Mouse (Mus musculus): Measurements from ENCODE around the gene Crlf1. TPM values are rescaled to one million over a fixed set of nuclear protein-coding genes. Genes with fewer than 3 reads are reported as not detected.

Gene Crlf1
- polyA plus RNA-seq, 1 experiment from 2014 or later: 1.8 TPM

GRCm38 (mm10) chr8:70538633-70539076 is 45.7 kb downstream of the Crlf1 start:
- H3K4me3 ChIP-seq (ENCODE audit: low read depth, low read length): peak overlapping the region; percentile 82
- ATAC-seq (ENCODE audit: insufficient number of reproducible peaks, insufficient read depth, low FRiP score, low read depth): peak; percentile 76
- under 1% methylated on average over 32 of the region's 32 CpGs for WGBS

DNA sequence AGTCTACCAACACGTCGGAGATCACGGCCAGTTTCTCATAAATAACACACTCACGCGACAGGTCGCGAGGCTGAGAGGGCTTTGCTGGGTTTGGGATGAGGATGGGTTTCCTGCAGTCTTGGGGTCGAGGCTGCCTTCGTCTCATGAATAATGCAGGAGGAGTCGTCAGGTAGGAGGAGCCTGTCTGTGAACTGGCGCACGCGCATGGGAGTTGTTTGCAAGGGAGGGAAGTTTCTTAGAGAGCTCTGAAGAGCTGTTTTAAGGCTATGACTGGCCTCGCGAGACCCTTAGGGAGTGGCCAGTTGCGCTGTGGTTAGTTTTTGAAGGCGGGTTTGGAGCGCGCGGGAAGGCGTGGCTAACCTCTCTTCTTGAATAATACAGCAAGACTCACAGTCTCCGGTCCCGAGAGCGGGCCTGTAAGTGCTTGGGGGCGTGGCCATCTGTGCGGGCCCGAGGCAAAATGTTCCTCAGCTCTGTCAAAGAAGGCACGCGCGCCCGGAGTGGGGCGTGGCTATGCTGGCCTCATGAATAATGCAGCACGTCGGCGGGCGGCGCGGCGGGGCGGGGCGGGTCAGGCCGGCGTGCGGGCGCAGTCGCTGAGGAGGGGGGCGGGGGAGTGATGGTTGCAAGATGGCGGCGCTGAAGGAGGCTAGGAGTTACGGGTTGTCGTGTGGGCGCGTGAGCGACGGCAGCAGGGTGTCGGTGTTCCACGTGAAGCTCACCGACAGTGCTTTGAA is 46.3 kb downstream of the Crlf1 start, which contains the start of gene Ell:
Ell (plus strand) TSS at position 381 of the 737 bp plus-strand sequence.
- Histone ChIP-seq H3K4me1 (ENCODE audit: control insufficient read depth, insufficient read depth, low read length) (peaks cover 19% of the 10 kb centered on the region), H3K4me2 (replicated peaks; ENCODE audit: low read depth, low read length) (peak within 1 kb of the TSS; percentile 96), H3K36me3 (ENCODE audit: control insufficient read depth, insufficient read depth, low read length) (peaks cover 27% of the 10 kb centered on the region; the same call in 1 of the 2 replicates), H3K4me3 (ENCODE audit: low read depth, low read length) (peak within 1 kb of the TSS; percentile 82), H3K27me3 (ENCODE audit: control insufficient read depth, insufficient read depth, low read length) (no peaks in the 10 kb centered on the region), H3K27ac (ENCODE audit: low read length) (peak within 1 kb of the TSS; percentile 86), H3K9me3 (ENCODE audit: control insufficient read depth, low read depth, low read length) (no peaks in the 10 kb centered on the region), H3K9ac (replicated peaks; ENCODE audit: low read depth, low read length) (peak within 1 kb of the TSS; percentile 73)
- WGBS: under 1% methylated on average over 57 of the region's 58 CpGs
- peak; percentile 92 for ATAC-seq (ENCODE audit: insufficient number of reproducible peaks, insufficient read depth, low FRiP score, low read depth)

More at GRCm38 (mm10) chr8:70538633-70539076, 45.7 kb downstream of the Crlf1 start:
- Histone ChIP-seq H3K9ac (replicated peaks; ENCODE audit: low read depth, low read length) (0 out of 2 replicates have a peak overlapping the region, but pooled peaks have one; percentile 73), H3K9me3 (ENCODE audit: control insufficient read depth, low read depth, low read length) (no peaks in the 10 kb centered on the region), H3K4me1 (ENCODE audit: control insufficient read depth, insufficient read depth, low read length) (peaks cover 18% of the 10 kb centered on the region), H3K27me3 (ENCODE audit: control insufficient read depth, insufficient read depth, low read length) (no peaks in the 10 kb centered on the region), H3K4me2 (replicated peaks; ENCODE audit: low read depth, low read length) (peak overlapping the region; percentile 96), H3K36me3 (ENCODE audit: control insufficient read depth, insufficient read depth, low read length) (peaks cover 29% of the 10 kb centered on the region; the same call in 1 of the 2 replicates), H3K27ac (ENCODE audit: low read length) (peak overlapping the region; percentile 86)

GRCm38 (mm10) chr8:70540013-70540506 is 47.1 kb downstream of the Crlf1 start:
- ATAC-seq (ENCODE audit: insufficient number of reproducible peaks, insufficient read depth, low FRiP score, low read depth): no peak
- WGBS: 12% methylated on average over 4 of the region's 4 CpGs

GRCm38 (mm10) chr8:70540507-70541071 is 47.6 kb downstream of the Crlf1 start:
- peak overlapping the region; percentile 73 for H3K9ac ChIP-seq (replicated peaks; ENCODE audit: low read depth, low read length)
- WGBS: 36% methylated on average over 7 of the region's 7 CpGs
- H3K27me3 ChIP-seq (ENCODE audit: control insufficient read depth, insufficient read depth, low read length): no peaks in the 10 kb centered on the region
- ATAC-seq (ENCODE audit: insufficient number of reproducible peaks, insufficient read depth, low FRiP score, low read depth): no peak
- no peaks in the 10 kb centered on the region for H3K9me3 ChIP-seq (ENCODE audit: control insufficient read depth, low read depth, low read length)
- peaks cover 14% of the 10 kb centered on the region; the same call in 1 of the 2 replicates for H3K36me3 ChIP-seq (ENCODE audit: control insufficient read depth, insufficient read depth, low read length)
- H3K4me3 ChIP-seq (ENCODE audit: low read depth, low read length): peak overlapping the region; percentile 82
- H3K4me1 ChIP-seq (ENCODE audit: control insufficient read depth, insufficient read depth, low read length): peaks cover 20% of the 10 kb centered on the region
- peak overlapping the region; percentile 96 for H3K4me2 ChIP-seq (replicated peaks; ENCODE audit: low read depth, low read length)
- H3K27ac ChIP-seq (ENCODE audit: low read length): no peak overlapping the region

More at GRCm38 (mm10) chr8:70540013-70540506, 47.1 kb downstream of the Crlf1 start:
- peak overlapping the region; percentile 82 for H3K4me3 ChIP-seq (ENCODE audit: low read depth, low read length)
- peak overlapping the region; percentile 86; the same call in 1 of the 2 replicates for H3K27ac ChIP-seq (ENCODE audit: low read length)
- no peaks in the 10 kb centered on the region for H3K9me3 ChIP-seq (ENCODE audit: control insufficient read depth, low read depth, low read length)
- peak overlapping the region; percentile 73 for H3K9ac ChIP-seq (replicated peaks; ENCODE audit: low read depth, low read length)
- peaks cover 20% of the 10 kb centered on the region; the same call in 1 of the 2 replicates for H3K36me3 ChIP-seq (ENCODE audit: control insufficient read depth, insufficient read depth, low read length)
- H3K4me2 ChIP-seq (replicated peaks; ENCODE audit: low read depth, low read length): peak overlapping the region; percentile 96
- peaks cover 20% of the 10 kb centered on the region for H3K4me1 ChIP-seq (ENCODE audit: control insufficient read depth, insufficient read depth, low read length)
- H3K27me3 ChIP-seq (ENCODE audit: control insufficient read depth, insufficient read depth, low read length): no peaks in the 10 kb centered on the region

- Histone ChIP-seq H3K9me3 (ENCODE audit: control insufficient read depth, low read depth, low read length) (no peaks in the 10 kb centered on the region), H3K27me3 (ENCODE audit: control insufficient read depth, insufficient read depth, low read length) (no peaks in the 10 kb centered on the region), H3K4me1 (ENCODE audit: control insufficient read depth, insufficient read depth, low read length) (peaks cover 20% of the 10 kb centered on the region), H3K27ac (ENCODE audit: low read length) (no peak overlapping the region), H3K9ac (replicated peaks; ENCODE audit: low read depth, low read length) (no peak overlapping the region), H3K4me3 (ENCODE audit: low read depth, low read length) (peak overlapping the region; percentile 82; the same call in 1 of the 2 replicates), H3K36me3 (ENCODE audit: control insufficient read depth, insufficient read depth, low read length) (peaks cover 9% of the 10 kb centered on the region; the same call in 1 of the 2 replicates), H3K4me2 (replicated peaks; ENCODE audit: low read depth, low read length) (peak overlapping the region; percentile 96)
- no peak for ATAC-seq (ENCODE audit: insufficient number of reproducible peaks, insufficient read depth, low FRiP score, low read depth)
- WGBS: 81% methylated on average over 5 of the region's 5 CpGs
These were observed 48.1 kb downstream of the Crlf1 start for GRCm38 (mm10) chr8:70541081-70541480.

- Histone ChIP-seq H3K36me3 (ENCODE audit: control insufficient read depth, insufficient read depth, low read length) (no peaks in the 10 kb centered on the region), H3K9me3 (ENCODE audit: control insufficient read depth, low read depth, low read length) (no peaks in the 10 kb centered on the region), H3K4me2 (replicated peaks; ENCODE audit: low read depth, low read length) (no peak overlapping the region), H3K4me1 (ENCODE audit: control insufficient read depth, insufficient read depth, low read length) (peaks cover 16% of the 10 kb centered on the region), H3K9ac (replicated peaks; ENCODE audit: low read depth, low read length) (no peak overlapping the region), H3K4me3 (ENCODE audit: low read depth, low read length) (no peak overlapping the region), H3K27me3 (ENCODE audit: control insufficient read depth, insufficient read depth, low read length) (no peaks in the 10 kb centered on the region), H3K27ac (ENCODE audit: low read length) (no peak overlapping the region)
- ATAC-seq (ENCODE audit: insufficient number of reproducible peaks, insufficient read depth, low FRiP score, low read depth): no peak
- 53% methylated on average over 6 of the region's 6 CpGs for WGBS
These were observed 51.3 kb downstream of the Crlf1 start for GRCm38 (mm10) chr8:70544200-70544687.

GRCm38 (mm10) chr8:70546412-70546811 is 53.5 kb downstream of the Crlf1 start:
- no peak overlapping the region for H3K27ac ChIP-seq (ENCODE audit: low read length)
- H3K4me2 ChIP-seq (replicated peaks; ENCODE audit: low read depth, low read length): no peak overlapping the region
- H3K27me3 ChIP-seq (ENCODE audit: control insufficient read depth, insufficient read depth, low read length): no peaks in the 10 kb centered on the region
- H3K4me3 ChIP-seq (ENCODE audit: low read depth, low read length): no peak overlapping the region
- 0 out of 2 replicates have a peak, but pooled peaks cover 3% of the 10 kb centered on the region for H3K4me1 ChIP-seq (ENCODE audit: control insufficient read depth, insufficient read depth, low read length)
- H3K36me3 ChIP-seq (ENCODE audit: control insufficient read depth, insufficient read depth, low read length): no peaks in the 10 kb centered on the region
- H3K9me3 ChIP-seq (ENCODE audit: control insufficient read depth, low read depth, low read length): no peaks in the 10 kb centered on the region
- no peak overlapping the region for H3K9ac ChIP-seq (replicated peaks; ENCODE audit: low read depth, low read length)
- ATAC-seq (ENCODE audit: insufficient number of reproducible peaks, insufficient read depth, low FRiP score, low read depth): no peak
- WGBS: 84% methylated on average over 4 of the region's 4 CpGs

GRCm38 (mm10) chr8:70547762-70548161 is 54.8 kb downstream of the Crlf1 start:
- Histone ChIP-seq H3K4me1 (ENCODE audit: control insufficient read depth, insufficient read depth, low read length) (peaks cover 3% of the 10 kb centered on the region; the same call in 1 of the 2 replicates), H3K9ac (replicated peaks; ENCODE audit: low read depth, low read length) (no peak overlapping the region), H3K9me3 (ENCODE audit: control insufficient read depth, low read depth, low read length) (no peaks in the 10 kb centered on the region), H3K36me3 (ENCODE audit: control insufficient read depth, insufficient read depth, low read length) (no peaks in the 10 kb centered on the region), H3K4me2 (replicated peaks; ENCODE audit: low read depth, low read length) (no peak overlapping the region), H3K27me3 (ENCODE audit: control insufficient read depth, insufficient read depth, low read length) (no peaks in the 10 kb centered on the region), H3K4me3 (ENCODE audit: low read depth, low read length) (no peak overlapping the region), H3K27ac (ENCODE audit: low read length) (no peak overlapping the region)
- WGBS: 87% methylated on average over 6 of the region's 6 CpGs
- ATAC-seq (ENCODE audit: insufficient number of reproducible peaks, insufficient read depth, low FRiP score, low read depth): no peak
